Mouse (Mus musculus): ENCODE measurements around the gene Irf7. TPM values are rescaled to one million over a fixed set of nuclear protein-coding genes. Genes with fewer than 3 reads are reported as not detected.
"Not testable (repeated sequence)": the region's sequence is repeated elsewhere in the genome, so short reads cannot be mapped to it uniquely, and the experiment has no call there.

The Irf7 gene
- polyA plus RNA-seq, 1 experiment from 2014 or later: 3.0 TPM

DNA sequence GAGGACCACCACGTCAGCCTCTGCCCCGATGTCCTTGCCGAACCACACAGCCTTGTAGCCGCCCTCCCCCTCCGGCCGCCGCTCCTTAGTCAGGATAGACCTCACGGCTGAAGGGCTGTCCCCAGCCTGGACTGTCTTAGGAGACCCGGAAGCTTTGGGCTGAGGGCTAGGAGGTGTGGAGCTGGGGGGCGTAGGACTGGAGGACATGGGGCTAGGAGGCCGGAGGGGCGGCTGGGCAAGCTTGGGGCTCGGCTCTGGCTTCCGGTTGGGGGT is 2.9 kb upstream of the Irf7 start:
- no peaks in the 10 kb centered on the region for H3K36me3 ChIP-seq
- no peaks in the 10 kb centered on the region for H3K9me3 ChIP-seq (replicated peaks)
- ATAC-seq (replicated peaks; ENCODE audit: insufficient number of reproducible peaks, insufficient read depth, low FRiP score, low read depth): no peak
- peak overlapping the region; percentile 52 for H3K4me2 ChIP-seq
- no peak overlapping the region for H3K27ac ChIP-seq
- H3K27me3 ChIP-seq: no peaks in the 10 kb centered on the region
- 73% methylated on average over 14 of the region's 14 CpGs for WGBS
- no peak overlapping the region for H3K9ac ChIP-seq
- H3K4me3 ChIP-seq: peak overlapping the region; percentile 19
- H3K4me1 ChIP-seq (replicated peaks): peaks cover 16% of the 10 kb centered on the region

GRCm38 (mm10) chr7:141268466-141269272 is 2.4 kb upstream of the Irf7 start:
- Histone ChIP-seq H3K27ac (no peak overlapping the region), H3K36me3 (peaks cover 5% of the 10 kb centered on the region; the same call in 1 of the 2 replicates), H3K4me1 (replicated peaks) (peaks cover 16% of the 10 kb centered on the region), H3K27me3 (no peaks in the 10 kb centered on the region), H3K9me3 (replicated peaks) (no peaks in the 10 kb centered on the region), H3K9ac (no peak overlapping the region), H3K4me2 (peak overlapping the region; percentile 52), H3K4me3 (peak overlapping the region; percentile 19)
- ATAC-seq (replicated peaks; ENCODE audit: insufficient number of reproducible peaks, insufficient read depth, low FRiP score, low read depth): no peak
- WGBS: 60% methylated on average over 24 of the region's 24 CpGs

- Histone ChIP-seq H3K36me3 (peaks cover 37% of the 10 kb centered on the region), H3K4me1 (replicated peaks) (peaks cover 16% of the 10 kb centered on the region), H3K9me3 (replicated peaks) (no peaks in the 10 kb centered on the region), H3K27ac (no peak overlapping the region), H3K27me3 (no peaks in the 10 kb centered on the region), H3K9ac (no peak overlapping the region), H3K4me2 (peak overlapping the region; percentile 89), H3K4me3 (peak overlapping the region; percentile 71)
- no peak for ATAC-seq (replicated peaks; ENCODE audit: insufficient number of reproducible peaks, insufficient read depth, low FRiP score, low read depth)
- 36% methylated on average over 11 of the region's 11 CpGs for WGBS
These were observed 906 bp downstream of the Irf7 start for GRCm38 (mm10) chr7:141265411-141265738.

- H3K4me2 ChIP-seq: peak overlapping the region; percentile 89
- H3K27ac ChIP-seq: no peak overlapping the region
- peaks cover 42% of the 10 kb centered on the region for H3K36me3 ChIP-seq
- WGBS: 30% methylated on average over 12 of the region's 12 CpGs
- H3K27me3 ChIP-seq: no peaks in the 10 kb centered on the region
- H3K9ac ChIP-seq: no peak overlapping the region
- peak overlapping the region; percentile 71 for H3K4me3 ChIP-seq
- ATAC-seq (replicated peaks; ENCODE audit: insufficient number of reproducible peaks, insufficient read depth, low FRiP score, low read depth): no peak
- peaks cover 16% of the 10 kb centered on the region for H3K4me1 ChIP-seq (replicated peaks)
- H3K9me3 ChIP-seq (replicated peaks): no peaks in the 10 kb centered on the region
These were observed 1.4 kb downstream of the Irf7 start for GRCm38 (mm10) chr7:141264761-141265410.

- no peak overlapping the region for H3K4me2 ChIP-seq
- H3K36me3 ChIP-seq: peaks cover 49% of the 10 kb centered on the region
- WGBS: 70% methylated on average over 11 of the region's 11 CpGs
- H3K9me3 ChIP-seq (replicated peaks): no peaks in the 10 kb centered on the region
- peaks cover 16% of the 10 kb centered on the region for H3K4me1 ChIP-seq (replicated peaks)
- ATAC-seq (replicated peaks; ENCODE audit: insufficient number of reproducible peaks, insufficient read depth, low FRiP score, low read depth): no peak
- H3K27me3 ChIP-seq: no peaks in the 10 kb centered on the region
- H3K9ac ChIP-seq: no peak overlapping the region
- no peak overlapping the region for H3K27ac ChIP-seq
- no peak overlapping the region for H3K4me3 ChIP-seq
These were observed 2.1 kb downstream of the Irf7 start for GRCm38 (mm10) chr7:141264041-141264700.

DNA sequence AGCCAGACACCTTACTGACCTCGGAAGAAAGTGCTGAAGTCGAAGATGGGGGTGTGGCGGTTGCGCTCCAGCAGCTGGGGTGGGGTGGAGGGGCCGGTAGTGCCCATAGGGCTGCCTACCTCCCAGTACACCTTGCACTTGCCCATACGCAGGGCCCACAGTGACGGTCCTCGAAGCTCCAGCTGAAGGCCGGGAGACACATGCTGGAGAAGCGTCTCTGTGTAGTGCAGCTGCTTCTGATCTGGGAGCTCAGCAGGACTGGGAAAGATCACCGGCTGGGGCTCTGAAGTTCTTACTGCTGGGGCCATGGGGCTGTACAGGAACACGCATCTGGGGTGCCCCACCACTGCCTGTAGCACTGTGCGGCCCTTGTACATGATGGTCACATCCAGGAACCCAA is 2.6 kb downstream of the Irf7 start:
- H3K9ac ChIP-seq: no peak overlapping the region
- ATAC-seq (replicated peaks; ENCODE audit: insufficient number of reproducible peaks, insufficient read depth, low FRiP score, low read depth): no peak
- WGBS: 86% methylated on average over 13 of the region's 13 CpGs

DNA sequence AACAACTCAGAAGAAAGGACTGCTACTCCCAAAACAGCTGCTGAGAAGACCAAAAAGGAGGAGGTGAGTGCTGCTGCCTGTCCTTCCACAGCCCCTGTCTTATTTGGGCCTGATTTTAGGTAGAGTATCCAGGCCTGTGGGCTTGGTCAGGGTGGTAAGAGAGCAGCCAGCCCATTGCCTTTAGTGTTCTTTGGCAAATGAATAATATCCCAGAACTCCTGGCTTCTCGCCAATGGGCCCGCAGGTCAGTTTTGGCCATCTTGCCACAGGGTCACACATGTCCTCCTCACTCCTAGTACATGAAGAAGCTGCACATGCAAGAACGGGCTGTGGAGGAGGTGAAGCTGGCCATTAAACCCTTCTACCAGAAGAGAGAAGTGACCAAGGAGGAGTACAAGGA is 4.8 kb downstream of the Irf7 start:
- Histone ChIP-seq H3K9me3 (replicated peaks) (no peaks in the 10 kb centered on the region), H3K27ac (no peak overlapping the region), H3K4me3 (no peak overlapping the region), H3K27me3 (no peaks in the 10 kb centered on the region), H3K4me2 (no peak overlapping the region), H3K9ac (no peak overlapping the region), H3K4me1 (replicated peaks) (peaks cover 14% of the 10 kb centered on the region), H3K36me3 (peaks cover 76% of the 10 kb centered on the region)
- WGBS: 91% methylated on average over 3 of the region's 3 CpGs
- ATAC-seq (replicated peaks; ENCODE audit: insufficient number of reproducible peaks, insufficient read depth, low FRiP score, low read depth): no peak

More for the DNA sequence above, 2.6 kb downstream of the Irf7 start:
- Histone ChIP-seq H3K4me1 (replicated peaks) (peaks cover 16% of the 10 kb centered on the region), H3K27ac (no peak overlapping the region), H3K4me3 (no peak overlapping the region), H3K36me3 (peaks cover 54% of the 10 kb centered on the region), H3K4me2 (no peak overlapping the region), H3K27me3 (no peaks in the 10 kb centered on the region), H3K9me3 (replicated peaks) (no peaks in the 10 kb centered on the region)

GRCm38 (mm10) chr7:141256159-141256558 is 10.1 kb downstream of the Irf7 start:
- Histone ChIP-seq H3K4me1 (replicated peaks) (no peaks in the 10 kb centered on the region), H3K27ac (no peak overlapping the region)
- WGBS: 82% methylated on average over 10 of the region's 10 CpGs

DNA sequence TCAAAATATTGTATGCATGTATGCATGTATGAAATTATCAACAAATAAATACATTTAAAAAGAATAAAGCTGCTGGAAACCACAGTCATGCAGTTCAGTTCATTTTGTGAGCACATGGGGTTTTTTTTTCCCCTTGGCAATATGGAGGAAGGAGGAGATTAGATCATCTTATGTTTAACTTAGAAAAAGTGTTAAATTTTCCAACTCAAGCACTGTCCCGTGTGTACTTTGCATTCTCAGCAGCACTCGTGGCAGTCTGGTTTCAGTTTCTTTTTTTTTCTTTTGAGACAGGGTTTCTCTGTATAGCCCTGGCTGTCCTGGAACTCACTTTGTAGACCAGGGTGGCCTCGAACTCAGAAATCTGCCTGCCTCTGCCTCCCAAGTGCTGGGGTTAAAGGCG is 15.8 kb downstream of the Irf7 start:
- not testable (repeated sequence) for H3K4me1 ChIP-seq (replicated peaks); ATAC-seq (replicated peaks; ENCODE audit: insufficient number of reproducible peaks, insufficient read depth, low FRiP score, low read depth); H3K27ac ChIP-seq; H3K9ac ChIP-seq; H3K4me2 ChIP-seq; H3K27me3 ChIP-seq; H3K9me3 ChIP-seq (replicated peaks); H3K4me3 ChIP-seq
- peaks cover 85% of the 10 kb centered on the region for H3K36me3 ChIP-seq
- WGBS: 85% methylated on average over 4 of the region's 4 CpGs

More at GRCm38 (mm10) chr7:141256159-141256558, 10.1 kb downstream of the Irf7 start:
- no peak overlapping the region for H3K4me3 ChIP-seq
- H3K36me3 ChIP-seq: peaks cover 84% of the 10 kb centered on the region
- ATAC-seq (replicated peaks; ENCODE audit: insufficient number of reproducible peaks, insufficient read depth, low FRiP score, low read depth): no peak
- H3K9ac ChIP-seq: no peak overlapping the region
- H3K27me3 ChIP-seq: no peaks in the 10 kb centered on the region
- no peak overlapping the region for H3K4me2 ChIP-seq
- H3K9me3 ChIP-seq (replicated peaks): no peaks in the 10 kb centered on the region

- no peak for ATAC-seq (replicated peaks; ENCODE audit: insufficient number of reproducible peaks, insufficient read depth, low FRiP score, low read depth)
- WGBS: 94% methylated on average over 10 of the region's 10 CpGs
These were observed 34.7 kb downstream of the Irf7 start for GRCm38 (mm10) chr7:141231551-141231950.

GRCm38 (mm10) chr7:141231111-141231510 is 35.2 kb downstream of the Irf7 start:
- WGBS: 89% methylated on average over 3 of the region's 3 CpGs
- ATAC-seq (replicated peaks; ENCODE audit: insufficient number of reproducible peaks, insufficient read depth, low FRiP score, low read depth): no peak

More at GRCm38 (mm10) chr7:141231551-141231950, 34.7 kb downstream of the Irf7 start:
- no peak overlapping the region for H3K27ac ChIP-seq
- H3K4me2 ChIP-seq: no peak overlapping the region
- peaks cover 52% of the 10 kb centered on the region for H3K36me3 ChIP-seq
- H3K27me3 ChIP-seq: no peaks in the 10 kb centered on the region
- peaks cover 21% of the 10 kb centered on the region for H3K4me1 ChIP-seq (replicated peaks)
- no peak overlapping the region for H3K4me3 ChIP-seq
- H3K9ac ChIP-seq: no peak overlapping the region
- no peaks in the 10 kb centered on the region for H3K9me3 ChIP-seq (replicated peaks)

More at GRCm38 (mm10) chr7:141231111-141231510, 35.2 kb downstream of the Irf7 start:
- Histone ChIP-seq H3K9me3 (replicated peaks) (no peaks in the 10 kb centered on the region), H3K27me3 (no peaks in the 10 kb centered on the region), H3K36me3 (peaks cover 49% of the 10 kb centered on the region), H3K9ac (no peak overlapping the region), H3K4me1 (replicated peaks) (peaks cover 21% of the 10 kb centered on the region), H3K4me2 (no peak overlapping the region), H3K4me3 (no peak overlapping the region), H3K27ac (no peak overlapping the region)
